Mouse (Mus musculus) Muller cell, postnatal 12 days (primary cell): ENCODE measurements at regions not wholly inside any gene's neighbourhood (a gene's known extent, or its start where the extent isn't known, plus 50 kb on each side); places are given as distances from the start of the nearest gene placed in this dataset.
A peak's percentile ranks its signal among the peaks of the same experiment; 100 is the strongest.

Experiments used
- DNase-seq: peaks from one replicate; pipeline ENCODE4 v3.0.0-alpha.2; 2015; ENCODE audit errors: inconsistent ontology term

GRCm38 (mm10) chr6:104916787-104917186 is 424.2 kb downstream of the Cntn6 start:
- peak; percentile 16 for DNase-seq

DNA sequence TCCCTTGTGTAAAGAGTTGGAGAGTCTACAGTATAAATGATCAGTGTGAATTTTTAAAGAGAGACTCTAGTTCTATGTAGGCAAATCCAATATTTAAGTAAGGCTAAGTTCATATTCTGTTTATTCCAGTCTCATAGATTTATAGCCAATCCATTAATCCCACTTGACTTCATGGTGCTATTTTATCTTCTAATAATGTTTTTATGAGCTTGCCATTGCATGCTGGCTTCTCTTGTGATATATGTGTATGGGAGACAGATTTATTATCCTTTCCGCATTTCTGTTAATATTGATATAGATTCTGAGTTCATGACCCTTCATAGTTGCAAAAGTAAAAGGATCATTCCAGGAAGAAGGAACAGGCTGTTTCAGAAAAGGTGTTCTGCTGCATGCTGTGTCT is 430.0 kb downstream of the Cntn6 start:
- DNase-seq: no peak

- no peak for DNase-seq
Measured at GRCm38 (mm10) chr6:104926088-104926487, 433.5 kb downstream of the Cntn6 start.

GRCm38 (mm10) chr6:104930284-104930683 is 437.7 kb downstream of the Cntn6 start:
- no peak for DNase-seq

- DNase-seq: no peak
Measured at GRCm38 (mm10) chr6:104932153-104932552, 439.6 kb downstream of the Cntn6 start.

DNA sequence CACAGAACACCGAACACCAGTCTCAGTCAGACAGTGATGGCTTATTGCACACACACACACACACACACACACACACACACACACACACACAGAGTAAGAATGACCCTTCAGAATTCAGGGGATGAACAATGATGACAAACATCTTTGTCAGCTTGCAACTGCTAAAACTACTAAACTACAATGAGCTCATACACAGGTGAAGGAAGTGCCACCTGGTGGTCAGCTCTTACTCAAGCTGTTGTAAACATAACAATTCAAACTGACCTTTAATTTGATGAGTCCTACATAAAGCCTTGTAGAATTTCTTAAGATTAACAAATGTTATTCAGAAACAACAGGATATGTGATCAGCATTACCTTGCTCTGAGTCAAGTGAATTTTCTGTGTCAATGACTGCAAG is 446.5 kb downstream of the Cntn6 start:
- peak; percentile 36 for DNase-seq

- DNase-seq: no peak
Measured at GRCm38 (mm10) chr6:104974517-104974916, 481.9 kb downstream of the Cntn6 start.

GRCm38 (mm10) chr6:104984144-104984543 is 491.6 kb downstream of the Cntn6 start:
- no peak for DNase-seq

DNA sequence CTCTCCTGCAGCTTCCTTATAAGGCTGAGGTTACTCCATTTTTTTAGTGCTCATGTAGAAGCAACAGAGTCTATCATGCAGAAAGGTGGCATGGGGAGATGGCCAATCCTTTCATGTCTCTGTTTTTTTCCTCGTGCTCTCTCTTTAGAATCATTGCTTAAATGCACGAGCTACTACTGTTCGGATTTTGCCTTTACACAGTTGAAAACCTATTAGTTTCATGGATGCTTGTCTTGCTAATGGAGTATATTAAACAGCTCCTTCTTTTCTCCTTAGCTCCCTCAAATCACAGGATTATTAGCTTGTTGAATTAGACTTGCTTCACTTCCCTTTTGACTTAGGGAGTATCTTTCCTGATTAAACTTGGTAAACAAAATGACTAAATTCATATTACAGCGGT is 497.3 kb downstream of the Cntn6 start:
- no peak for DNase-seq

GRCm38 (mm10) chr6:104990366-104990765 is 497.8 kb downstream of the Cntn6 start:
- peak; percentile 74 for DNase-seq

DNA sequence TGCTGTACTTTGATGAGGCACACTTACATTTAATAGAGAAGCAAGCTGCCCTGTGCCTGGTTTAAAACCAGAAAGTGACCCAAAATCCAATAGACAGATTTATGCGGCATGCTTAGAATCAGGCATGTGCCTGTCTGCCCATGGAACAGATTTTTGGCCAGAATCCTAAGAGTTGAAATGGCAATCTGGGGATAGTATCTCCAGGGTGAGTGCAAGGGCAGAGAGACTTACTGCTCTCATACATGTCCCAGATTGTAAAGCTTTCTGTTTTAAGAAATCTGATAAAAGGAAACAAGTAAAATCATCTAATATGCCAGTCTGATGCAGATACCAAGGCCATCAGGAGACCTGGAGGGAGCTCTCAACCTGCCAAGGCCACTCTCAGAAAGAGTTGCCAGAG is 507.0 kb downstream of the Cntn6 start:
- DNase-seq: no peak

GRCm38 (mm10) chr6:105020672-105021071 is 528.1 kb downstream of the Cntn6 start:
- no peak for DNase-seq

DNA sequence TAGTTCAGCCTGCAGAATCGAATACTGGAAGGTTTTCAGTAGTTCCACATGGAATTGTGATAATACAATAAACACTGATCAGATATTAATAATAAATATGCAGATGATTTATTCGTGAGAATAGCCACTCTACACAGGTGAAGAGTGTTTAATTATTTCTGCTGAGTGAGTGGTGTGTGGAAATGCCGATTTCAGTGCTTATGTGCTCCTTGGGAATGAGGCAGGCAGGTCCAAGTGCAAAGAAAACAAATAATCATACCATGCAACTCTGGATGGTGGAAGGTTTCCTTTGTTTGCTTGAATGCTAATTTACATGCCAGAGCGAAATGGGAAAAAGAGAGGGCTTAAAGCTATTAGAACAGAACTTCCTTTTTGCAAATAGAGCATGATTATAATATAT is 528.6 kb downstream of the Cntn6 start:
- no peak for DNase-seq

DNA sequence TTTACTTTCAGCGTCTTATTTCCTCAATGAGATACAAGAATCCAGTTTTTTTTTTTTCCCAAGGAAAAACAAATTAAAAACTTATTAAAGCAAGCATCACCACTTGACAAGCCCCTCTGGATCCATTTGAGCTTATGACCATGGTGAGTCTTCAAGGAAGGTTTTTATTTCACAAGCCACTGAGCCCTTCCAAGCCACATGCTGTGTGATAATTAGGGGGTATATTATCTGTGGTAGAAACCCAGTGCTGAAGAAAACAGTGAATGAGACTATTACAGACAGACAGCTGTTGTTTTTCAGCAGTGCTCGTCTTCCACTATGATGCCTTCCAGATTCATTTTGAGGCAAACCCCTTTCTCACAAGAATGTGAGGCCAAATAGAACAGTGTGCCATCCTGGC is 573.6 kb downstream of the Cntn6 start:
- DNase-seq: no peak

DNA sequence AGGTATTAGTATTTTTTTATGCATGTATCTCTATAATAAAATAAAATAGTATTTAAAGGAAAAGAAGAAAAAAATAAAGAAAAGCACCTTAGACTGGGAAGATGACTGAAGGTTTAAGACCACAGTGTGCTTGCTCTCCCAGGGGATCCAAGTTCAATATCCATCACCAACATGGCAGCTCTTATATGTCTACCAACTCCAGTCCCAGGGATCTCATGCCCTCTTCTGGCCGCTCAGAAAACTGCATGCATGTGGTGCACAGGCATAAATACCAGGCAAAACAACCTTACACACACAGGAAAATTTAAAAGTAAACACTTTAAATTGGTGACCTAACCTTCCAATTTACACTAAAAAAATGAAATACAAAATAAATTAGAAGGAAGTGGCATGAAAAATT is 586.6 kb upstream of the Cntn4 start:
- DNase-seq: no peak
